Mouse (Mus musculus) cerebellum, adult 2 months (tissue): ENCODE measurements around the gene Timm29.

Experiments
- CTCF ChIP-seq: fragments of 200-500 bp; IDR thresholded peaks from 2 replicates; pipeline ENCODE4 v1.5.1; 2011; ENCODE audit warnings: low read depth, mild to moderate bottlenecking, control low read depth, low read length, moderate library complexity, borderline replicate concordance; ENCODE audit not compliant: insufficient read depth
- POLR2A ChIP-seq: fragments of 200-500 bp; IDR thresholded peaks from 2 replicates; pipeline ENCODE4 v1.6.1; 2011; ENCODE audit warnings: low read length, control low read depth, borderline replicate concordance; ENCODE audit not compliant: insufficient read depth

DNA sequence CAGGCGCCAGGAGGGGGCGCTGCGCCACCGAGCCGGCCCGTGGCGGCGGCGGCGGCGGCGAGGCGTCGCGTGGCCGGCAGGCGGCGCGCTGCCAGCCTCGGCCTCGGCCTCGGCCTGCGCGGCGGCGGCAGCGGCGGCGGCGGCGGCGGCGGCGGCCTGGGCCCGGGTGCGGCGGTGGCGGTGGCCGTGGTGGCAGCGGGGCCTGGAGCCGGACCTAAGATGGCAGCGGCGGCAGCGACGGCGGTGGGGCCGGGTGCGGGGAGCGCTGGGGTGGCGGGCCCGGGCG lies 45.8 kb upstream of the Timm29 start, which contains the start of gene Carm1:
- TF ChIP-seq POLR2A (no peak), CTCF (no peak)
